Comparison of ENCODE assay signal across 1 mouse cellular context in the genomic region with DNA sequence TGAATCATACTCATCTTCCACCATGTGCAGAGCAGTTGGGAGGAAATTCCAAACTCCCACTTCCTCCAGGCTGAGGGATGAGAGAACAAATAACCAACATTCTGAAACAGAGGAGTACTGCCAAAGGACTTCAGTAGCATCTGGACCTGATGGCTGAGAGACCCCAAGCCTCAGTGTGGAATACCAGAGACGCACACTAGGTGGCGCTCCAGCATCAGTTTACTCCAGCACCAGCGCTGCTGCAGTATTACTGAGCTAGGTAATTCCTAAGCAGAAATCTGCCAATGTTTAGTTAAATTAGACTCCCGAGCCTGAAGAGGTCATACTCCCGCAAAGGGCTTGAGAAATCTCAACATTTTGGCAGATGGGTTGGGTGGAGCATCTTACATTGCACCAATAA.
TF ChIP-seq lines count a peak whose summit lies in the region.

No protein-coding gene starts in this region.

TF ChIP-seq in CH12.LX, 34 proteins besides CTCF, POLR2A, EP300 and RAD21 (continued from another document):
- TF ChIP-seq ZNF384 (IDR thresholded peaks at IDR 0.05; ENCODE audit: low read depth, low read length) (no peak), GABPA (IDR thresholded peaks at IDR 0.05; ENCODE audit: insufficient replicate concordance, low read depth, low read length) (no peak), MAX (IDR thresholded peaks at IDR 0.05; ENCODE audit: low read length) (no peak), MEF2A (IDR thresholded peaks at IDR 0.05; ENCODE audit: borderline replicate concordance, low read depth, low read length) (no peak), KAT2A (IDR thresholded peaks at IDR 0.05; ENCODE audit: insufficient replicate concordance, low read length) (no peak)
